Mouse (Mus musculus) limb, embryonic 14.5 days (tissue): ENCODE data around the gene Glt28d2. TPM values are rescaled to one million over a fixed set of nuclear protein-coding genes. Genes with fewer than 3 reads are reported as not detected.

ENCODE experiments used
- ATAC-seq: fragments of 200-750 bp; cut with Nextera tagmentation; 2 replicates; pipeline ENCODE4 v1.8.0; 2017; ENCODE audit warnings: low read depth, moderate number of reproducible peaks, moderate TSS enrichment; ENCODE audit not compliant: low FRiP score
- DNase-seq: peaks from one replicate; pipeline ENCODE4 v3.0.0-alpha.2; 2015; ENCODE audit warnings: low spot score
- H3K27ac ChIP-seq: fragments of 300-500 bp; sonication (generic); replicated peaks from 2 replicates; pipeline ENCODE4 v1.5.1; 2014; ENCODE audit warnings: low read depth, mild to moderate bottlenecking, low read length, moderate library complexity, mixed read lengths
- H3K27me3 ChIP-seq: fragments of 300-500 bp; sonication (generic); 2 replicates; pipeline ENCODE4 v1.6.1; 2014; ENCODE audit warnings: low read length, mixed read lengths; ENCODE audit not compliant: control insufficient read depth, insufficient read depth
- H3K36me3 ChIP-seq: fragments of 300-500 bp; sonication (generic); 2 replicates; pipeline ENCODE4 v1.6.1; 2014; ENCODE audit warnings: mild to moderate bottlenecking, low read length, moderate library complexity, mixed read lengths; ENCODE audit not compliant: control insufficient read depth, insufficient read depth
- H3K4me1 ChIP-seq: fragments of 300-500 bp; sonication (generic); 2 replicates; pipeline ENCODE4 v1.6.1; 2014; ENCODE audit warnings: antibody characterized with exemption, low read length, mixed read lengths; ENCODE audit not compliant: control insufficient read depth, insufficient read depth
- H3K4me2 ChIP-seq: fragments of 300-500 bp; sonication (generic); replicated peaks from 2 replicates; pipeline ENCODE4 v1.6.1; 2014; ENCODE audit warnings: low read depth, mild to moderate bottlenecking, low read length, moderate library complexity; ENCODE audit not compliant: severe bottlenecking
- H3K4me3 ChIP-seq: fragments of 300-500 bp; sonication (generic); replicated peaks from 2 replicates; pipeline ENCODE4 v1.5.1; 2014; ENCODE audit warnings: low read length
- H3K9ac ChIP-seq: fragments of 300-500 bp; sonication (generic); 2 replicates; pipeline ENCODE4 v1.6.1; 2014; ENCODE audit warnings: mild to moderate bottlenecking, low read depth, low read length, moderate library complexity; ENCODE audit not compliant: severe bottlenecking
- H3K9me3 ChIP-seq: fragments of 300-500 bp; sonication (generic); 2 replicates; pipeline ENCODE4 v1.6.1; 2016; ENCODE audit warnings: low read length; ENCODE audit not compliant: control insufficient read depth
- POLR2A ChIP-seq: fragments of 200-500 bp; IDR thresholded peaks from 2 replicates; pipeline ENCODE4 v1.8.0; 2012; ENCODE audit warnings: inconsistent platforms, mild to moderate bottlenecking, moderate library complexity, borderline replicate concordance; ENCODE audit not compliant: insufficient read depth, insufficient read length; ENCODE audit errors: extremely low read depth
- WGBS: fragments of 180-500 bp; shearing (Covaris S2); extraction: QIAGEN DNeasy Blood & Tissue Kit; methylation state at CpG from one replicate; pipeline ENCODE4 v1.1.7; 2014; 5-methylcytosine and 5-hydroxymethylcytosine counted together
- polyA plus RNA-seq, 2 experiments: library from polyadenylated mRNA; depleted of rRNA in 1 of 2; stranded (reverse) in 1 of 2; unstranded in 1 of 2; fragments of >200 nt; fragmentation: Nextera tagmentation in 1 of 2; extraction: Ambion mirVana in 1 of 2; gene quantifications; 2 replicates each; pipeline versions ENCODE4 v1.2.1 to v1.2.3; 2012 to 2014

Glt28d2 gene
- polyA plus RNA-seq, 2 experiments = 0.89 to 3.2 TPM

GRCm38 (mm10) chr3:85917600-85917999 is 30.3 kb upstream of the Glt28d2 start:
- Histone ChIP-seq H3K9me3 (no peaks in the 10 kb centered on the region), H3K4me1 (no peaks in the 10 kb centered on the region), H3K9ac (no peak overlapping the region), H3K27me3 (no peaks in the 10 kb centered on the region), H3K4me3 (no peak overlapping the region), H3K36me3 (no peaks in the 10 kb centered on the region), H3K4me2 (no peak overlapping the region), H3K27ac (no peak overlapping the region)
- TF ChIP-seq POLR2A = no peak
- WGBS = 18% methylated on average over 4 of the region's 4 CpGs
- no peak for DNase-seq
- ATAC-seq = no peak

GRCm38 (mm10) chr3:85914806-85915205 is 27.5 kb upstream of the Glt28d2 start:
- DNase-seq (no peak), ATAC-seq (no peak)
- 91% methylated on average over 6 of the region's 6 CpGs for WGBS
- Histone ChIP-seq H3K4me3 (no peak overlapping the region), H3K9me3 (no peaks in the 10 kb centered on the region), H3K9ac (no peak overlapping the region), H3K4me2 (no peak overlapping the region), H3K4me1 (no peaks in the 10 kb centered on the region), H3K36me3 (no peaks in the 10 kb centered on the region), H3K27ac (no peak overlapping the region), H3K27me3 (no peaks in the 10 kb centered on the region)
- no peak for TF ChIP-seq POLR2A

GRCm38 (mm10) chr3:85907136-85907535 is 19.8 kb upstream of the Glt28d2 start:
- Histone ChIP-seq H3K4me1 (no peaks in the 10 kb centered on the region), H3K36me3 (no peaks in the 10 kb centered on the region), H3K4me3 (no peak overlapping the region), H3K9ac (no peak overlapping the region), H3K27me3 (no peaks in the 10 kb centered on the region), H3K4me2 (no peak overlapping the region), H3K27ac (no peak overlapping the region), H3K9me3 (no peaks in the 10 kb centered on the region; the same call in 1 of the 2 replicates)
- DNase-seq (no peak), ATAC-seq (no peak)
- no peak for TF ChIP-seq POLR2A
- 84% methylated on average over 7 of the region's 7 CpGs for WGBS

- H3K9ac ChIP-seq = no peak overlapping the region
- no peaks in the 10 kb centered on the region for H3K36me3 ChIP-seq
- TF ChIP-seq POLR2A = no peak
- ATAC-seq (no peak), DNase-seq (no peak)
- no peaks in the 10 kb centered on the region; the same call in 1 of the 2 replicates for H3K9me3 ChIP-seq
- no peaks in the 10 kb centered on the region for H3K4me1 ChIP-seq
- no peaks in the 10 kb centered on the region for H3K27me3 ChIP-seq
- H3K4me3 ChIP-seq = no peak overlapping the region
- H3K4me2 ChIP-seq = no peak overlapping the region
- H3K27ac ChIP-seq = no peak overlapping the region
Observed at GRCm38 (mm10) chr3:85904371-85904770, 17.1 kb upstream of the Glt28d2 start.

- no peak for DNase-seq
- 92% methylated on average over 5 of the region's 5 CpGs for WGBS
- H3K4me1 ChIP-seq = no peaks in the 10 kb centered on the region
Observed at GRCm38 (mm10) chr3:85895020-85895419, 7.7 kb upstream of the Glt28d2 start.

GRCm38 (mm10) chr3:85891571-85891970 is 4.3 kb upstream of the Glt28d2 start:
- no peak overlapping the region for H3K9ac ChIP-seq
- H3K4me2 ChIP-seq = no peak overlapping the region
- WGBS = 64% methylated on average over 1 of the region's 1 CpGs
- DNase-seq (no peak), ATAC-seq (no peak)
- no peaks in the 10 kb centered on the region for H3K36me3 ChIP-seq
- H3K4me3 ChIP-seq = no peak overlapping the region
- H3K27me3 ChIP-seq = no peaks in the 10 kb centered on the region
- no peak for TF ChIP-seq POLR2A
- H3K4me1 ChIP-seq = peaks cover 9% of the 10 kb centered on the region; the same call in 1 of the 2 replicates
- H3K9me3 ChIP-seq = no peaks in the 10 kb centered on the region
- H3K27ac ChIP-seq = no peak overlapping the region

More at GRCm38 (mm10) chr3:85895020-85895419, 7.7 kb upstream of the Glt28d2 start:
- no peak overlapping the region for H3K27ac ChIP-seq
- H3K4me2 ChIP-seq = no peak overlapping the region
- no peak overlapping the region for H3K4me3 ChIP-seq
- no peaks in the 10 kb centered on the region for H3K27me3 ChIP-seq
- H3K9ac ChIP-seq = no peak overlapping the region
- no peaks in the 10 kb centered on the region for H3K9me3 ChIP-seq
- no peaks in the 10 kb centered on the region for H3K36me3 ChIP-seq
- ATAC-seq = no peak
- TF ChIP-seq POLR2A = no peak
